Mouse (Mus musculus): Measurements from ENCODE around the gene Rabgap1l.

DNA sequence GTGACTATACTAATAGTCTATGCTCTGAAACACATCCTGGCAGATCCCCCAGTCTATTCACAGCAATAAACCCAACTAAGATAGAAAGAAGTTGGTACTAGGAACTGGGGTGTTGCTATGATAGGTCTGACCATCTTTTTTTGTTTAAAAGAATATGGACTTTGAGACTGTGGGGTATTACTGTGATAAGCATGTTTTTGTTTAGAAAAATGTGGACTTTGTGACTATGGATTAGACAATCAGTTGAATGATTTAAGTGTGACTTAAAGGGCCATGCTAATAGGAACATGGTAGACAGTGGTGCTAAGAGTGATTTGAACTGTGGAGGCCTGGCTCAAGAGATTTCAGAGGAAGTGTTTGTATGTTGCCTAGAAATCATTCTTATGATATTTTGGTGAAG is 103.5 kb downstream of the Rabgap1l start:
- TF ChIP-seq POLR2A (IDR thresholded peaks at IDR 0.05; ENCODE audit: control insufficient read depth, low read depth, low read length) (no peak), CTCF (IDR thresholded peaks at IDR 0.05; ENCODE audit: control insufficient read depth, insufficient read depth, insufficient replicate concordance, low read depth, low read length) (no peak)
